Mouse (Mus musculus): Measurements from ENCODE around the gene Lrrc14b. TPM values are rescaled to one million over a fixed set of nuclear protein-coding genes. Genes with fewer than 3 reads are reported as not detected.

Gene Lrrc14b
- 0.10 TPM in 1 of 2 replicates, not detected in the other for polyA plus RNA-seq (2015; fragmentation: Nextera tagmentation; extraction: Ambion mirVana)

DNA sequence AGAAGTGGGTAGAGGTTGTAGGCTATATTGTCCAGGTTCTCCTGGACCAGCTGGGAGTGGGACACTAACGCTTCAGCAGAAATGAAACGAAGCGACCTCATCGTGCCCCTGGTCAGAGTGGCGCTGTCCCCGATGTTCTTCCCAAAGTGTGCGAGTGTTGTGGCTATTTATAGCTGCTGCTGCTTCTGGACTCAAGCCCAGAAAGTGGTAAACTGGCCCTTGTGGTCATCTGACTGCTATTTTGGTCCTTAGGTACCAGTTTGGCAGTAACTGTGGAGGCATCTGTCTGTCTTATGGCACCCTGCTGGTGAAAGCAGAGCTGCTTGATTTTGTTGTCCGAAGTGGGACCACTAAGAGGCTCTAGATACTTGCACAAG lies at the start of gene Lrrc14b:
Lrrc14b (minus strand) TSS at position 147 of the 377 bp plus-strand sequence.
- Histone ChIP-seq H3K36me3 (peaks cover 31% of the 10 kb centered on the region), H3K4me1 (no peaks in the 10 kb centered on the region), H3K9me3 (no peaks in the 10 kb centered on the region), H3K27me3 (no peaks in the 10 kb centered on the region), H3K4me2 (no peak within 1 kb of the TSS), H3K4me3 (no peak within 1 kb of the TSS), H3K9ac (no peak within 1 kb of the TSS), H3K27ac (no peak within 1 kb of the TSS)
- WGBS = 67% methylated on average over 8 of the region's 8 CpGs
- 0 out of 2 replicates have a peak, but pooled peaks have one; percentile 5 for ATAC-seq (ENCODE audit: insufficient number of reproducible peaks, low FRiP score, low TSS enrichment, low read depth)

DNA sequence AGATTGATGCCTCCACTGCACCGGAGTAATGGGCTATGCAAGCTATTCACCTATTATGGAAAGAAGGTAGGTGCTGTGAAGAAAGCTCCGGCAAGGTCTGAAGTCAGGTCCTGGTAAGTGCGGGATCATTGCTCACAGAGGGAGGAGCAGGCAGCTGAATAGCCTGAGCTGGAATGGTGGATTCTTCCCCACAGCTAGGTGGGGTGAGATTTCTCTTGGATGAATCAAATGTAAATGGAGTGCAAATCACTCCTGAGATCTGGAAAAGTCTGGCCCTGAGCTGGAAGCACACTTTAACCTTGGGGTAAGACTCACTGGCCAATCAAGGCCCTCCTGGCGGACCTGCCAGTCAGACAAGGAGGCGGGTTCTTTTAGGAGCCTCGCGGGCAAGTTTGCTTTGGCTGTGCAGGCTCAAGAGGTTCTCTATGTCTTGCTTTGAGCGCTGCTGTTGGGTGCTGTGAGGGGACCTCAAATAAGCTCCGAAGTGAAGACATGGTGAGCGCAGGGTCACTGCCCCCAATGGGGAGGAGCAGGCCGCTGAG lies 35.6 kb upstream of the Lrrc14b start, which contains the start of gene Ftl1-ps1:
Ftl1-ps1 (plus strand) TSS at position 397 of the 542 bp plus-strand sequence.
- Histone ChIP-seq H3K4me2 (no peak within 1 kb of the TSS), H3K4me3 (no peak within 1 kb of the TSS)
- 18% methylated on average over 11 of the region's 11 CpGs for WGBS

DNA sequence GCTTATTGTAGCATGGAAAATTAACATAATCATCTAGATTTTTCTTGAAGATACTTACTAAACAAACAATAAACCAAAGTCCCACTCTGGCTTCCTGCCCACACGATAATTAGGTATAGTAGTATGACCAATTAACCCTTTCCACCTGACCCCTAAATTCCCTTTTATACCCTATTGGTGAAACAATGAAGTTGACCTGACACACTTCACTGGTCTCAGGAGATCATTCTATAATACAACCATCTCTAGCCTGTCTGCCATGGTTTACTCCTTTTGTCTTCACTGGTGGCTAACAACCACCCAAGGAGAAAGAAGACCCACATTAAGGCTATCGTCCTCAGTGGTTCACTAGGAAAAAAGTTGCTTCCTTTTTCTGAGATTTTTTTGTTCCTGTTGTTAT lies 27.4 kb upstream of the Lrrc14b start:
- H3K9ac ChIP-seq = no peak overlapping the region
- no peak; the same call in 1 of the 2 replicates for ATAC-seq (ENCODE audit: insufficient number of reproducible peaks, low FRiP score, low TSS enrichment, low read depth)
- WGBS = 72% methylated on average over 2 of the region's 2 CpGs
- H3K4me3 ChIP-seq = no peak overlapping the region
- no peaks in the 10 kb centered on the region for H3K27me3 ChIP-seq
- H3K4me1 ChIP-seq = peaks cover 6% of the 10 kb centered on the region; the same call in 1 of the 2 replicates
- H3K4me2 ChIP-seq = no peak overlapping the region
- H3K36me3 ChIP-seq = no peaks in the 10 kb centered on the region
- H3K27ac ChIP-seq = no peak overlapping the region
- no peaks in the 10 kb centered on the region for H3K9me3 ChIP-seq

More for the DNA sequence above, 35.6 kb upstream of the Lrrc14b start, which contains the start of gene Ftl1-ps1:
- Histone ChIP-seq H3K4me1 (no peaks in the 10 kb centered on the region), H3K9ac (no peak within 1 kb of the TSS), H3K9me3 (no peaks in the 10 kb centered on the region), H3K27me3 (no peaks in the 10 kb centered on the region), H3K36me3 (no peaks in the 10 kb centered on the region), H3K27ac (no peak within 1 kb of the TSS)
- no peak for ATAC-seq (ENCODE audit: insufficient number of reproducible peaks, low FRiP score, low TSS enrichment, low read depth)

DNA sequence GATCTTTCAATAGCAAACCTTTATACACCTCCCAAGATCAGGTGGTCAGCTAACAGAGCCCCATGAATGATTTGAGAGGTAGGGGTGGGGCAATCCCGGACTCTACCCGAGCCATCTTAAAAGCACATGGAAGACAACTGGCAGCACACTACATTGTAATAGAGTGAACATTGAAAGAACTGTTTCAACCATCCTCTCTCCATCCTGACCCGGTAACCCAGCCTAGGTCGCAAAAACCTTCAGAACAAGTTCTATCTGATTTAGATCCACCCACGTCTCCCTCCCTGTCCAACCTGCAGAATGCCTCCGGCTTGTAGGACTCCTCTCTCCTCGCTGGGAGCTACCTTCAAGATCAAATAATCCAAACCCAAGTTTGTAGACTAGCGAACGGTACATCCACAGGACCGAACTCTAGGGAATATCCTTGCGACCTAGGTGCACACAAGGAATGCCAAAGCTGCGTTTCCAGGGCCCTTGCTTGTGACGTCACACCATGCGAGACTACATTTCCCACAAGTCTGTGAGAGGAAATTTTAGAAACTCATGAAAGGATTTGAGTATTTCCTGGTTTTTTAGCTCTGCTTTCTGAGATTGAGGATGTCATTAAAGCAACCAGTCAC lies 26.7 kb upstream of the Lrrc14b start, which contains the start of gene Zfp72:
Zfp72 (minus strand) TSS at position 466 of the 620 bp plus-strand sequence.
- no peak within 1 kb of the TSS for H3K27ac ChIP-seq
- peak within 1 kb of the TSS; percentile 58 for H3K4me2 ChIP-seq
- ATAC-seq (ENCODE audit: insufficient number of reproducible peaks, low FRiP score, low TSS enrichment, low read depth) = peak; percentile 71; the same call in 1 of the 2 replicates
- H3K4me1 ChIP-seq = peaks cover 6% of the 10 kb centered on the region; the same call in 1 of the 2 replicates
- WGBS = 2% methylated on average over 14 of the region's 14 CpGs
- H3K9ac ChIP-seq = peak within 1 kb of the TSS; percentile 35; the same call in 1 of the 2 replicates
- no peaks in the 10 kb centered on the region for H3K9me3 ChIP-seq
- H3K4me3 ChIP-seq = peak within 1 kb of the TSS; percentile 54
- H3K36me3 ChIP-seq = no peaks in the 10 kb centered on the region
- H3K27me3 ChIP-seq = no peaks in the 10 kb centered on the region

DNA sequence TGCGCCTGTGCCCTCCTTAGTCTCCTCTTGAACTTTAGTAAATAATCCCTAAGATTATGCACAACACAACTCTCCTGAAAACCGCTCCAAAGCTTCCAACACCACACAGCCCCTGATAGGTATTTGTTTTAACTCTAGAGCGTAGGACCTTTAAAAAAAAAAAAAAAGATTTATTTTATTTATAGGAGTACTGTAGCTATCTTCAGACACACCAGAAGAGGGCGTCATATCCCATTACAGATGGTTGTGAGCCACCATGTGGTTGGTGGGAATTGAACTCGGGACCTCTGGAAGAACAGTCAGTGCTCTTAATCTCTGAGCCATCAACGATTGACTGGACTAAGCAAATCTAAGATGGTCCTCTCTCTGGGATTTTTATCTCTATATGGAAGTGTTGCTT lies 25.9 kb upstream of the Lrrc14b start:
- no peaks in the 10 kb centered on the region for H3K9me3 ChIP-seq
- no peaks in the 10 kb centered on the region for H3K36me3 ChIP-seq
- H3K9ac ChIP-seq = no peak overlapping the region
- H3K4me2 ChIP-seq = peak overlapping the region; percentile 58
- H3K27me3 ChIP-seq = no peaks in the 10 kb centered on the region
- peak overlapping the region; percentile 54 for H3K4me3 ChIP-seq
- ATAC-seq (ENCODE audit: insufficient number of reproducible peaks, low FRiP score, low TSS enrichment, low read depth) = no peak
- H3K27ac ChIP-seq = no peak overlapping the region
- 67% methylated on average over 6 of the region's 6 CpGs for whole genome bisulfite sequencing
- H3K4me1 ChIP-seq = peaks cover 6% of the 10 kb centered on the region; the same call in 1 of the 2 replicates

DNA sequence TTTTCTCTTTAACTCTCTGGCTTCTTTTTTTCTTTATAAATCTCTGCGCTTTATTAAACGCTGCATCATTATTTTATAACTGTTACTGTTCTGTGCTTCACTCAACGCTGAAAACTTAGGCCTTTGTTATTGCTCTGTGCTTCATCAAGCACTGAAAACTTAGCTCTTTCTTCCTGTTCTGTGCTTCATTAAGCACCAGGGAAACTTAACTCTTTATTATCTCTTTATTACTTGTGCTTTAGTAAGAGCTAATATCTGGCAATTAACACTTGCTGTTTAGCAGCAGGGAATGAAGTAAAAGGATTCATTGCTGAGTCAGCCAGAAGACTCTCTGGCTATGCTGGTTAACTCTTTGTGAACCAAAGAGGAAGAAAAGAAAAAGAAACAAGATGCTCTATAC lies 18.5 kb upstream of the Lrrc14b start:
- Histone ChIP-seq H3K9me3 (no peaks in the 10 kb centered on the region), H3K36me3 (no peaks in the 10 kb centered on the region), H3K4me3 (no peak overlapping the region), H3K4me2 (no peak overlapping the region), H3K27ac (no peak overlapping the region), H3K9ac (no peak overlapping the region), H3K27me3 (no peaks in the 10 kb centered on the region), H3K4me1 (0 out of 2 replicates have a peak, but pooled peaks cover 6% of the 10 kb centered on the region)
- no peak for ATAC-seq (ENCODE audit: insufficient number of reproducible peaks, low FRiP score, low TSS enrichment, low read depth)
- 24% methylated on average over 3 of the region's 3 CpGs for WGBS

DNA sequence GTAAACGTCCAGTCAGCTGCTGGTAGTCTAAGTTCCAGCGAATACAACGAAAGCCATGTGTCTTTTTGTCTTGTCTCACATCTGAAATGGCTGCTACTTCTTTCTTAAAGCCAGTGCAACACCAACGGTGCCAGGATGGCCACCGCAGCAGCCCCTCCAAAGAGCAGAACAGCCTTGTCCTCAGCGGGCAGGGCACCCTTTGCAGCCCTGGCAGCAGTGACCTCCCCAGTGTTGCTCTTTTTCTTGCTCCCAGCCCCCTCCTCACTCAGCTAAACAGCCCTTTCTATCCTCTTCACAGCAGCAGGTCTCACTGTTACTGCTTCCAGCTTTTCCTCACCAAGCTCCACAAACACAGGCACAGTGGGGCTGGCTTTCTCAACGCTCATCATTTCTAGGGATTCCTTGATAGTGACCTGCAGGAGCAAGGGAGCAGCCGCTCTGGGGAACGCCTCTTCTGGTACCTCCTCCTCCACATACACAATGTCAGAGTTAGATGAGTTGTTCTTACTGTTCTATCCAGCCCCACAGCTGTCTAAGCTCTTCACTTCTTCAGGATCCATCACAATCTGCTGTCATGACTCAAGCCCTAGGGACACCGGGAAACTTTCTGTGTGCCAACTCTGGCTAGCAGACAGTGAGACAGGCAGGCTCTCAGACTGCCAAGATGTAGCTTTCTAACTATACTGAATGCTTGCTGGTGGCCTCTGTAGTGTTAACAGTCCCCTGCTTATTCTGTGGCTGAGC lies 17.9 kb upstream of the Lrrc14b start:
- no peak overlapping the region for H3K27ac ChIP-seq
- no peaks in the 10 kb centered on the region for H3K27me3 ChIP-seq
- H3K4me1 ChIP-seq = 0 out of 2 replicates have a peak, but pooled peaks cover 6% of the 10 kb centered on the region
- 50% methylated on average over 10 of the region's 10 CpGs for WGBS
- no peaks in the 10 kb centered on the region for H3K9me3 ChIP-seq
- no peak overlapping the region for H3K9ac ChIP-seq
- no peaks in the 10 kb centered on the region for H3K36me3 ChIP-seq
- H3K4me2 ChIP-seq = no peak overlapping the region
- H3K4me3 ChIP-seq = no peak overlapping the region
- no peak for ATAC-seq (ENCODE audit: insufficient number of reproducible peaks, low FRiP score, low TSS enrichment, low read depth)

DNA sequence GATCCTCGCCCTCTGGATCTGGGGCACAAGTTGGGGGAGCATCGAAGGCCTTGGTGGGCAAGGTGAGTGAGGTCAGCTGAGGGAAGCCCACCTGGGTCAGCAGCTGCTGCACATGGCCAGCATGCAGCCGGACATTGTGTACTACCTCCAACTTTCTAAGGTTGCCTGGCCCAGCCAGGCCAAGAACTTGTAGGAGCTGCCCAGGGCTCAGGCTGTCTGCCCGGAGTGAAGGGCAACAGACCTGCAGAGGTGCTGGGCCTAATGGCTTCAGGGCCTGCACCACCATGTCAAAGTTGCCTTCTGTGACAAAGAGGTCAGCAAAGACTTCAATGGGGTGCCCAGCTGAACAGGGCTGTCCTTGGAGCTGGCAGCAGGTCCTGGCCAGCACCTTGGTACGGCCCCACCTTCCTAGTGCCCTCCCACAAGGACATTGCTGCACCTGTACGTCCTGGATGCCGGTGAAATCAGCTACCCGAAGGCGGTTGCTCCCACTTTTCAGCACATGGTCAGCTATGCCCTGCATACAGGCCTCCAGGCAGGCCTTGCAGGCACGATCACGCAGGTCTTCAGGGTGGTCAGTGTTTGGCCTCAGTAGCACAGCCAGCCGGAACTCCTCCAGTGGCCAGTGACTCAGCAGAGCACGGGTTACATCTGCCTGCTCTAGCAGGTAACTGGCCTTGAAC lies 488 bp downstream of the Lrrc14b start:
- Histone ChIP-seq H3K9ac (no peak overlapping the region), H3K36me3 (peaks cover 36% of the 10 kb centered on the region), H3K27me3 (no peaks in the 10 kb centered on the region), H3K4me1 (no peaks in the 10 kb centered on the region), H3K4me3 (no peak overlapping the region), H3K27ac (no peak overlapping the region), H3K9me3 (no peaks in the 10 kb centered on the region), H3K4me2 (no peak overlapping the region)
- 87% methylated on average over 13 of the region's 13 CpGs for WGBS
- ATAC-seq (ENCODE audit: insufficient number of reproducible peaks, low FRiP score, low TSS enrichment, low read depth) = 0 out of 2 replicates have a peak, but pooled peaks have one; percentile 11

DNA sequence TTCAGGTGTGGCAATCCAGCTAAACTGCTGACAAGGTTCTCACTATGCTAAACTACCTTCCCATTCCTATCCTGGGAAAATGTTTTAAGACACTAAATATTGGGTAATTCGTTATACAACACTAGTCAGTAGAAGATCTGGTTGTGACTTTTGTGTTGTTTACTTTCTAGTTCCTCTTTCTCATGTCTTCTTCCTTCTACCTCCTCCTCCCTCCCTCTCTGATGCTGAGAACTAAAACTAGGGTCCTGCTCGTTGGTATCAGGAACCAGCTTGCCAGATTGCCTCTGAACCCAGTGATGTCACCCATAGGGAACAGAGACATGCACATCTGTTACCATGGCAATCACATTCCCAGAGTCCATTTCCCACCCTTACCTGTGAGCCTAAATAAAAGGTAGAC lies 1.6 kb downstream of the Lrrc14b start:
- Histone ChIP-seq H3K36me3 (peaks cover 43% of the 10 kb centered on the region), H3K27ac (no peak overlapping the region), H3K9me3 (no peaks in the 10 kb centered on the region), H3K27me3 (no peaks in the 10 kb centered on the region), H3K4me3 (no peak overlapping the region), H3K9ac (no peak overlapping the region), H3K4me2 (no peak overlapping the region), H3K4me1 (no peaks in the 10 kb centered on the region)
- ATAC-seq (ENCODE audit: insufficient number of reproducible peaks, low FRiP score, low TSS enrichment, low read depth) = no peak
- 76% methylated on average over 2 of the region's 2 CpGs for WGBS

DNA sequence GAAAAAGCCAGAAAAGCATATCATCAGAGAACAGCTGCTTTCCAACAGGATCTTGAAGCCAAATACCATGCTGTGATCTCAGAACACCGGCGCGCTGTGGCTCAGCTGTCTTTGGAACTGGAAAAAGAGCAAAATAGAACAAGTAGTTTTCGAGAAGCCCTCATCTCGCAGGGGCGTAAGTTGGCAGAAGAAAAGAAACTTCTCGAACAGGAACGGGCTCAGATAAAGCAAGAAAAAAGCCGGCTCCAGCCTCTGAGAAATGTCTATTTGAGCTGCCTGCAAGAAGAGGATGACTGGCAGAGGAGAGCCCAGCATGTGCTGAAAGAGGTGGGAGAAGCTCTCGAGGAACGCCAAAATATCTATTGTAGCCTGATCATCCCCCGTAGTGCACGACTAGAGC lies 7.3 kb downstream of the Lrrc14b start:
- H3K27me3 ChIP-seq = no peaks in the 10 kb centered on the region
- no peak overlapping the region for H3K9ac ChIP-seq
- no peak overlapping the region for H3K4me2 ChIP-seq
- WGBS = 95% methylated on average over 13 of the region's 13 CpGs
- H3K9me3 ChIP-seq = no peaks in the 10 kb centered on the region
- peaks cover 67% of the 10 kb centered on the region for H3K36me3 ChIP-seq
- H3K4me3 ChIP-seq = no peak overlapping the region
- H3K27ac ChIP-seq = no peak overlapping the region
- H3K4me1 ChIP-seq = no peaks in the 10 kb centered on the region
- no peak for ATAC-seq (ENCODE audit: insufficient number of reproducible peaks, low FRiP score, low TSS enrichment, low read depth)

DNA sequence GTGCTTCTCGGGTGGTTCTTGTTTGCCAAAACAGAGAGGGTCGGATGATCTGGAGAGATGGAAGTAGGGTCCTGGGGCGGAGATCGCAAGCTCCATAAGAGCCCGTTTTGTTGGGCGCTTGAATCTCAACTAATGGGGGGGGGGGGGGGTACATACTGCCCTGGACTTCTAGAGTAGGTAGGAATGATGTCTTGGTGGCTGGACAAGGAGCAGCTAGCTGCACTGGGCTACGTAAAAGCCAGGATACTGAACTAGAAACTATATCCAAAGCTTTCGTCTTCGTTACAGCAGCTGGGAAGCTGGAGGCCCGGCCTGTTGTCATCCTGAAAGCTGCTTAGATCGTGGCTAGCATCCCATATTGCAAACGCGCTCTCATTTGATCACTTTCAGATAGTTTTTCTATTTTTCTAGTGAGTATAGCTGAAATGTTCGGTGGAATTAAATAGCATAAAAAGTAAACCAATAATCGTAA lies 13.3 kb downstream of the Lrrc14b start:
- Histone ChIP-seq H3K36me3 (peaks cover 16% of the 10 kb centered on the region; the same call in 1 of the 2 replicates), H3K9me3 (no peaks in the 10 kb centered on the region), H3K4me2 (peak overlapping the region; percentile 38), H3K4me1 (peaks cover 10% of the 10 kb centered on the region), H3K27me3 (no peaks in the 10 kb centered on the region), H3K9ac (peak overlapping the region; percentile 82), H3K27ac (peak overlapping the region; percentile 88), H3K4me3 (peak overlapping the region; percentile 78)
- WGBS = under 1% methylated on average over 15 of the region's 15 CpGs
- peak; percentile 20; the same call in 1 of the 2 replicates for ATAC-seq (ENCODE audit: insufficient number of reproducible peaks, low FRiP score, low TSS enrichment, low read depth)

Measured in limb, embryonic 15.5 days (tissue).